Mouse (Mus musculus) heart, adult 18-20 months (tissue): ENCODE data around the gene Map3k13. TPM values are rescaled to one million over a fixed set of nuclear protein-coding genes. Genes with fewer than 3 reads are reported as not detected.
"Not testable (repeated sequence)": the region's sequence is repeated elsewhere in the genome, so short reads cannot be mapped to it uniquely, and the experiment has no call there.

Source experiments
- DNase-seq, 2 experiments: peaks; one replicate each; pipeline ENCODE4 v3.0.0; 2021 to 2022; ENCODE audit warnings: mixed read lengths in 1 of 2
- total RNA-seq, 2 experiments: library from RNA; stranded (reverse); gene quantifications; 2 replicates each; pipeline ENCODE4 v1.2.3; 2021

Map3k13 gene
- total RNA-seq, 2 experiments from 2014 or later, result 0.77 to 0.87 TPM

DNA sequence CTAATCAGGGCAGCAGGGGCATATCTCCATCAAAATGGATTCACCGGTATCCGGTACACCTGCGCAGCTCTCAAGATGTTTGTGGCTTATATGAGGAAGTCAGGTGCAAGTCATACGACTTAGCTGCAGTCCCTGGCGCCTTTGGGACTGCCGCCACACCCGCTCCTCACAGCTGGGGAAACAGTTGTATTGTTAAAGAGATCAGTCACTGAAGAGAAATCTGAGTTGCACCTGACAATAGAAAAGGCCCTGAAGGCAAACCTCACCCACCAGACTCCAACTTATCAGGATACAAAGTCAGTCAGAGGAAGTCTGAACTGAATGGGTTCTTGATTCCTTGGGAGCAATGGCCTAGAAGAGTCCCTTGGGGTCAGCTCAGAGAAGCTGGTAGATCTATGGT lies 13.6 kb downstream of the Map3k13 start:
- not testable (repeated sequence) for DNase-seq

DNA sequence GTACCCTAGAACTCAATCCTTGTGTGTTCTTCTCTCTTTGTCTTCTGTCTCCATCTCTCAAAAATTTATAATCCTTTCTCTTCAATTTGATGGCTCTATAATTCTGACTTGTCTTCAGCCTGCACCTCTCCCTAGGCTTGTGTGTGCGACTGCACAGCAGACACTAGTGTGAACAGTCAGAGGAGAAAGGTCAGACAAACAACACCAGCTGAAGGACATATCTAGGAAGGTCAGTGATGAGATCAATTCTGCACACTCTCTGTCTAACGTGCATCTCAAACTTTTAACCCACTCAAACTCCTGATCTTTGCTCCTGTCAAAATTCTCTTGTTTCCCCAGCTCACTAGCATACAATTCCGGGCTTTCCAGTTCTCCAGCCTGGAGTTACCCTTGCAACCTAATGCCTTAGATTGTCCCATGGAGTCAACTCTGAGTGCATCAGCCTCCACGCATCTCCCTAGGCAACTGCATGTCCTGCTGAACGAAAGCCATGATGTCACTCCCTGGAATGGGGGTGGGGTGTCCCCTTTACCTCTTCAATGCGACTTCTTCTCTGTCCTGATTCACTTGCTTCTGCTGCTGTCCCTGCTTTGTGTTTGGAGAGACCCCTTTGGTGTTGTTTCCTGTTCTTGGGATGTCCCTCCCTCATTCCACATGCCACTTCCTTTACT lies 19.2 kb downstream of the Map3k13 start:
- no peak for DNase-seq

DNA sequence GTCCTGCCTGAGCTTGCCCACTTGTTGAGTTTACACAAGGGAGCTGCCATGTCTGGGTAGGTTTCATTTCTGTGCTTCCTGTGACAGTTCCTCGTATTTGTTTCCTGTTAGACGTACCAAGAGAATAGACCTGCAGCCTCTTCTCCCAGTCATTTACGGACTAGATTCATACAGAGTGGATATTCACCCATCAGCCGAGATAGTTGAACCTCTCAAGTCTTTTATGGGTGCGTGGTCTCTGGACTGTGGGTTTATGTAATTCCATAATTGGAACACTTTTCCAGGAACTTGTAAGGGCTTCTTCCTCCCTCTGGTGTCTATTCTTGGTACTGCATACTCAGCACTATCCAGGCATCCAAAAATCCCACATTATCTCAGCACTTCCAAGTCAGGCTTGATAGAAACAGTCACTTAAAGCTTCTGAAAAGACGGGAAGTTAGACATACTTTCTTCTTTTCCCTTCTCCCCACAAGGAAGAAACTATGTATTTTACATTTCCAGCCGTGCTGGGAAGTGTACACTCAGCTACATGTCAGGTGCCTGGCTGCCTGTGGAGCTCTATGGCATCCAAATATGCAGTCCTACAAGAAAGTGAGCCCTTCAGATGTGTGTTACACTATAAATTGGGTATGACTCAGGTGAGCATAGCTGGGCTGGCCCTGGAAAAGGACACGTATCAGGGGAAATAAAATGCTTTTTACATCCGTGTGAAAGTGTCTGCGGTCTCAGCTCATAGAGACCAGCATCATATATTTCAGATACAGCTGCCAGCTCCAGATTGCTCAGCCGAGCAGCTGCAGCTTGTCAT lies 20.9 kb downstream of the Map3k13 start:
- DNase-seq, result peak; percentile 48 to 81

DNA sequence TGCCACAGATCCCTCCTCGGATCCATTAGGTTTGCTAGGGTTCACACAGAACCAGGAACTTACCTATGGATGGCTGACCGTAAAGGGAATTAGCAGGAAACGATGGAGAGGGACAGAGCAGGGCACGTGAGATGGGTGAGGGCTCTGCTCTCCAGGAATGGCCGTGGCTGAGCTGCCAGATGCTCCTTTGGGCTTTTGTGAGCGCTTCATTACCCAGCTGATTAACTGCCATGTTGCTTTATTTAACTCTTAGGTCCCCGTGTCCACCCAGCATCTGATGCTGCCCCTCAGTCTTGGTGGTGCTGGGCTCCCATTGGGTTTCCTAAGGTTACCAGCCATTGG lies 21.5 kb downstream of the Map3k13 start:
- DNase-seq, result no peak

DNA sequence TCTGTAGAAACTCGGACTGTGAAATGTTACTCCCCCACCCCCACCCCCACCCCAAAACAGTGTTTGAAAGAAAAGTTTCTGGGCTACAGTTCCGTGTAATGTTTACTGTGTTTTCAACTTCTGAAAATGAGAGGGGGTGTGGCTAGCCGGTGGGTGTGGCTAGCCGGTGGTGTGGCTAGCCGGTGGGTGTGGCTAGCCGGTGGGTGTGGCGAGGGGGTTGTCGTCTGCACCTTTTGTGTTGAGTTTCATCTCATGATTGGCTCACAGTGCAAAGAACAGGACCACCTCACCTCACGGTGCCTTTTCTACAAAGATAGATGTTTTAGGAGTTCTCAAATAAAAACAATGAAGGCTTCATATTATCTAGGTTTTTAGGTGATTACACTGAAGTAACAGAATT lies 24.0 kb downstream of the Map3k13 start:
- peak; percentile 53 to 55 for DNase-seq

DNA sequence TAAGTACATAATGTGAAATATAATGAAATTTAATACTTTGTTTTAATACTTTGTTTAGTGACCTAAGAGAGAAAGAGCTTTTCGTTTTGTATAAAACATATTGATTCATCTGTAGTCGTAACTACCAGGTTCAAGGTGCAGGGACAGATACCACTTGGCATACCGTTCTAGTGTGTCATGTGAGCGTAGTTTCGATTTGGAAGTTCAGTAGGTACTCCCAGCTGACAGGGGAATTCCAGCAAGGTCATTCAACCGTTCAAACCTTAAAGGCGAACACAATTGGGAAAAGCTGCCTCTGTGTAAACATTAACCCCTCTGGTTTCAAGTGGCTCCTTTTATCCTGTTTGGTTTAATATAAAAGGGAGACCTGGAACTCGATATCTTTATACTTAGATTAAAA lies 24.5 kb downstream of the Map3k13 start:
- DNase-seq, result peak; percentile 41 to 50

DNA sequence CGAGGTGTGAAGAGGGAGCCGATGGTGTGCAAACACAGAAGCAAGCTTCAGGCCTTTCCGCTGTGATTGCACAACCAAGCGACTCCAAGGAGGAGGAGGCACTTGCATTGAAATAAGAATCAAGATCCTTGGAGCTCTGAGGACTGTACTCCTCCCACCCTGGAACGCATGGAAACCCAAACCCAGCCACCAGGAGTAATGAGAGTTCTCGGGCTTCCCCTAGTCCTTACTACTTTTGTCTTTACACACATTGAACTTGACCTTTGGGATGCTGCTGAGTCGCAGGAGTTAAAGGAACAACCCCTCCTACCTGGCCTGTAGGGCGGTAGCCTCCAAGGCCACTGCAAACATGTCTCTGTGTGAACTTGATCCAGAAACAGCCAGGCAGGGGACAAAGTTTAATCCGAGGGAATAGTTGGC lies 31.5 kb downstream of the Map3k13 start:
- no peak for DNase-seq

DNA sequence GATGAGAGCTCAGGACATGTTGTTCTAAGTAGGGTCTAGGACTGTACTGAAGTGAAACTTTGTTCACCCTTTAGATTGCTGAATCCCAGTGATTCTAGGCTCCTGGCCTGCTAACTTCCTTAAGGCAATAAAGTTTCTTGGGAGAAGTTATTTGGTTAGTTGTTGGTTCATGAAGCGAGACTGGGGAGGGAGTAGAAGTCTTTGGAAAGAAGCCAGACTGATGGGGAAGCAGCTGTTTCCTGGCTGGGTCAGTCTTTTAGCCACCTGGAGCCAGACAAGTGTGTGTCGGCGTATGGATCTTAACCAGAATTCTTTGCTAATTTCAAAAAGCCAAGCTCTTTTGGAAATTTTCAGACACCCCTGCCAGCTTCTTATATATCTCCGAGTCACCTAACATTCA lies 33.0 kb downstream of the Map3k13 start:
- peak; percentile 36 to 53 for DNase-seq

DNA sequence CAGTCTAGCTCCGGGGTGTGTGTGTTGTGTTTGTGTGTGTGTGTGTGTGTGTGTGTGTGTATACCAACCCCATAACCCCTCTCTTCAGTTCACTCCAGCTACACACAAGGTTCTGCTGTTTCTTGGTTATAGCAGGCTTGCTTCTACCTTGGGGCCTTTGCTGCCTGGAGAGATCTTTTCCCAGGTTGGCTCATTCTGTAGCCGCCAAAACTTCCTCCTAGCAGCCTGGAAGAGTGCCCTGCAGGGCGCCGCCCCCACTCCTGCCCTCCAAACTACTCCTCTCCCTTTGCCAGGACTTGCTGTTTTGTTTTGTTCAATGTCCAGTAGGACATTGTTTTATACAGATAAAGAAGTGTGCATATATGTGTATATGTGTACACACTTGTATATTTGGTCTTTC lies 33.4 kb downstream of the Map3k13 start:
- DNase-seq, result no peak

DNA sequence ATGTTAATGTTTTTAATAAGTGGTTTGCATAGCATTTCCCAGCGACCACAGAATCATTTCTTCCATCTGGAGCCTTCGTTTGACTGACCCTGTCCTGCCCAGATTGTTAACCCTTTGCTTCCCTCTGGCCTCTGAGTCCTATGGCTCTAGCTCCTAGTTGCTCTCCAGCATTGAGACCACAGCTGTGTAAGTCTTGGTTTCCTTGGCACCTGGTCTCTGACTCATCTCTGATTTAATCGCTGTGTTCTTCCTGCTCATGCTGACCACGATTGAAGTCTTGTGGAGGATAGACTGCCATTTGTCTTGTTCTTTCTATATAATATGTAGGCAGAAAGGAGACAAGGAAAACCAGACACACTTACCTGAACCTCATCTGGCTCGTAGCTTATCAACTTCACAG lies 35.6 kb downstream of the Map3k13 start:
- no peak for DNase-seq

DNA sequence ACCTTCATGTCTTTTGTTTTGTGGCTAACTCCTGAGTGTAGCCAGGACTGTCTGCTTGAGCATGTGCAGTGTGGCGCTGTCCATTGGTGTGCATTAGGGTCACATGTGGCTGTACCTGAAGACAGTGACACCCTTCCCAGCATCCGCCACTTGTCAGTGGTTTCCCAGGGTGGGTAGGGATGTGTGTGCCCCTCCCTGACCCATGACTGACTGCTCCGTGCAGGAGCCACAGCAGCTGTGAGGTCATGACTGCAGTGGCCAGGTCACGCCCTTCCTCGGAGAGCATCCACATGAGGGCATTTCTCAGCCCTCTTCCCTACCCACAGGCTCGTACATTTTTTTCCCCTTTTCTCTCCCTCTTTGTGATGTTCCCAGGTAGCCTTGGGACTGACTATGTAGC lies 36.6 kb downstream of the Map3k13 start:
- DNase-seq, result no peak

DNA sequence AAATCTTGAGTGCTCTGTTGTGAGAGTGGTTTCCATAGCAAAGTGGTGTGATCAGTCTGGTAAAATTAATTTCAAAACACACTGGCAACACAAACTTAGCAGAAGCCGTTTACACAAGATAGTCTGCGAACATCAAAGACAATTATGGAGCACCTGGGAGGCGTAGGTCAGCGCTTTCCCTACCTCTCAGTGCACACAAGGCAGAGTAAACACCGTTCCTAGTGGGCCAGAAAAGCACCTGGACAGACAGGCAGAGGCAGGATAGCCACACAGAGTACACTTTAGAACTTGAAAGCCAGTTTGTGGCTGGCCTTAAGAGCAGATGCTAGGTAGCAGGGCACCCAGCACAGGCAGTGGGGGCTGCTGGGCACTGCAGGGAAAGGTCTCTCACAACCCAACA lies 37.6 kb downstream of the Map3k13 start:
- DNase-seq, result no peak

DNA sequence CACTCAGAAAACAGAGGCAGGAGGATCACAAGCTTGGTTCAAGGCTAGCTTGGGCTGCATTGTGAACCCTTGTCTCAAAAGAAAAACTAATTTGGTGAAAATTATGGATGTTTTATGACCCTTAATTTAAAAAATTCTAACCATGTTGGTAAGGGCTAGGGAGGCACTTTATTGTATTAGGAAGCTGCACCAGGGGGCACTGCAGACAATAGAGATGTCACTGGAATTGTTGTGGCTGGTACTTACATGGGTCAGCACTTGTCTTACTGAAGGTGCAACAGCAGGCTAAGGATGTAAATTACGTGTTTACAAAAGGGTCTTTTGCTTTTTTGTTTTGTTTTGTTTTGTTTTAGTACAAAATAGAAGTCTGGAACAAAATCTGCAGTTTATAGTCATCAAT lies 39.3 kb downstream of the Map3k13 start:
- DNase-seq, result no peak

DNA sequence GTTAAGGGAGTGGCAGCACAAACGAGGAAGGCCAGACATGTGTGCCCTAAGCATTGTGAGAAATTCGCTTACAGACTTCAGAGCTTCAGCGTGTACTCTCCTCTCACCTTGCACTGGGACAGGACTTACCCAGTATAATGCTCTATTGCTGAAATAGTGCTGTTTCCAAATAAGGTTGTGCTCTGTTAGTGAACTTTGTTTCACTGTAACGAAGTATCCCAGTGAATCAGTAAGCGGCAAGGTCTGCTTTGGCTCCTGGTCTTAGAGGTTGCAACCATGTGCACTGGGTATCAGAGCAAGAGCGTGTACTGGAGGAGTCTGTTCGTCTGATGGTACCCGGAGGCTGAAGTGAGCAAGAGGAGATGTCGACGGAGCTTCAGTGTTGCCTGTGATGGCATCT lies 39.8 kb downstream of the Map3k13 start:
- DNase-seq, result no peak

DNA sequence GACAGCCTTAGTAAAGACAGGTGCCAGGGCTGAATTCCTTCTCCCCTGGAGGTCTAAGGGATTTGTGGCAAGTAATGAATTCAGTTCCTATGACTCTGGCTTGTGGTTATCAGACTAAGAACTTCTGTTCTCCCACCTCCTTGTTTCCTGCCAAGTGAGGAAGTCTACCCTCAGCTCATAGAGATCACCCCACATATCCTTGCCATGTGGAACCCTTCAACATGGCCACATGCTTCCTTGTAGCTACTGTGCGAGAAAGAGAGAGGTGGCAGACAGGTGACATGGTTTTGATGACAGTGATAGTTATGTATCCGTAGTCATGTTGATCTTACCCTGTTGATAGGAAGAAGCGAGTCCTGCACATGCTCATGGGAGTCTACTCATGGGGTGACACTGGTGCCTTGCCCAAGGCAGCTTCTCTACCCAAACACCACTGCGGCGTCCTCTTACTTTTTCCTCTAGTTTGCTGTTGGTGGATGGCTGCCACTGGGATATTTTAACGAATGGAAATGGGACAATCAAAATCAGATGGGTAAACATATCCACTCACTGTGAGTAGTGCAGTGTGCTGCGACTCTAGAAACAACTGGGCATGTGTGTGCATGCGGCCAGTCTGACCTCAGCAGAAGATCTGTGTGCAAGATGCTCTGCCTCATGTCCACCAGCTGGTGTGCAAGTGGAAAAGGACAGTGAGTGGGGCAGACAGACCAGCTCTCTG lies 40.9 kb downstream of the Map3k13 start:
- DNase-seq, result no peak

DNA sequence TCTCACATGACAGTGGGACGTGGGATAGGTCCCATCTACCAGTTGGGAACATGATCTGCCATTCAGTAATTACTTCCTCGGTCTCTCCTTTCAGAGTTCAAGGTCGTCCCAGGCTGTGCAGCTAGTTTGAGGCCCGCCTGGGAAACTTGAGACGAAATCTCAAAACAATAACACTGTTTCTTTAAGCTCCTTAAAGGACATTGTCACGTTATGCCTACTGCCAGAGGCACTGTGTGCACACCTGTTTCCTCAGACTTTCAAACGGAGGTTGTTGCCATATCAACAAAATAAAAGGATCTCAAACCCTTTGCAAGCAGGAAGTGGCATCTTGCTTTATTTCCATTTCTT lies 41.4 kb downstream of the Map3k13 start:
- DNase-seq, result no peak

DNA sequence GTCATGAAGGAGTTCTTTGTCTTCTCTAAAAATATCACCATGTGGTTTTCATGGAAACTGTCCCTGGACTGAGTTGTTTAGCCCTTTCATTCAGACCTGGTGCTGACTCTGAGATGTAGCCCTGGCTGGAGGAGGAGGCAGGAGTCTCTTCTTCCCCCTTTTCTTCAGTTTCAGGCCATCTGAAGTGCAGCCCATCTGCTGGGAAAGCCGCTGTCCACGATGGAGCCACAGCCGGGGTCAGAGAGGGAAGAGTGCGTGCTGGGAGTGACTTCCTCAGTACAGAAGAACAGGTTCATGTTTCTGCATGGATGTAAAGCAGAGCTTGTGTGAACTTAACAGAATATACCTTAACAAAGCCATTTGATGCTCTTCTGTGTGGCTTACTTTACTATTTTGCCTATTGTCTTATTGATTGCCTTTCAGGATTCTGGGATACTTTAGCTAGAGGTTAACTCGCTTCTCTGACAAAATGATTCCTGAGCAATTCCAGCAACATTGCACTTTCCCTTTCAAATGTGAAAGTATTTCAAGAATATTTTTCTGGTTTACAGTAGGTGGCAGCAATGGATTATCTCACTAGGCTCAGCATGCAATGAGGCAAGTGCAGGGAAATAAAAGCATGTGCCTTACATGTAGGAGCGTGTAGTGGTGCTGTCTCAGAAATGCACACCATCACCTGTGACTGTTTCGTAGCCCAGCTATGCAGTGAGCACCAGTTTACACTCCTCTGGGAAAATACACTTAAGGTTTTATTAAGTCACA lies 42.3 kb downstream of the Map3k13 start:
- DNase-seq, result peak; percentile 20 to 32

DNA sequence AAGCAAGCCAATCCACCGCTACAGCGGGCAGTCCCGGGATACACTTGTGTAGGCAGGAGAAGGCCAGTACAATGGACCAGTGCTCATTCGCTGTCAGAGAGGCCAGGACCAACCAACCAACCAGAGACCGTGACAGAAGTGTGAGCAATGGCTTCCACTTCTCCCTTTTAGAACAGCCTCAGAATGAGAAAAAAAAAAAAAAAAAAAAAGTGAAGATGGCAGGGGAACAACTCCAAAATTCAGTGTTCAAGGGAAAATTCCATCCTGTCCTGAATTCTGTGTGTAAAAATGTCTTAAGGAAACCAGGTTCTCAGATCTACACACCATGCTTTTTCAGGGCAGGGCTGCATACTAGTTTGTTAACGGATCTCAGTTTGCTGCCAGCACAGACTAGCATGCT lies 43.5 kb downstream of the Map3k13 start:
- DNase-seq, result no peak

DNA sequence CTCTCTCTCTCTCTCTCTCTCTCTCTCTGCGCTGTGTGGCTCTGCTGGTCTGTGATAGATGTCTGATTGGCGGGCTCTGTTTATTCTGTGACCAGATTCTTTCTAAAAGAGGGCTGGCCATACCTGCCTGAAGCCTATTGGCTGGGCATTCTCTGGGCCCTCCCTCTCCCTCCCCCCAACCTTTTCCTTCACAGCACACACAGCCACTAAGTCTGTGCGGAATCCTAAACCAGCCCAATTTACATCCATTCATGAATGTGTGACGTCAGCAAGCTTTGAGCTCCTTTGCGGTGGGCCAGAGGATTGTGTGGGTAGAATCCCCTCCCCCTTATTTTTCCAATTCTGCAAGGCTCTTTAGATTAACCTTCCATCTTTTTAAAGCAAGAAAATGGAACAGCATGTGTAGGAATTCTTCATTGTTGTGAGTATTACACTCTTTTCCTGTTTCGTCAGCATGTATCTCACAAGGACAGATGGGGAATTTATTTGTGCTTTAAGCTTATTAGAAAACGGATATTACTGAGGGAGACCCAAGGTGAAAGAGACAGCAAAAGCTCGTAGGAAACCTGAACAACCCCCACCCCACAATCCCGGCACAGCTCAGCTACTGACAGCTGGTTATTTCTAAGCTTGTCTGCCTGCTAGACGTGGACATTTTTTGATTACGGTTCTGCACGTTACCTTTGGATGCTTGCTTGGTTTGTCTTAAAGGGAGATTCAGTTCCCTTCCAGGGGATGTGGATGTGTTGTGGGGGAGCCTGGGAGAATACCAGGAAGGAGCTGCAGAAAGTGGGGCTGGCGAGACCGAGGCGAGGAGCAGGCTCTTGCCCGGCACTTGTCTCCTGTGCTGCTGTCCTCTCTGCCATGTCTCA lies 51.9 kb downstream of the Map3k13 start:
- peak; percentile 48 to 56 for DNase-seq

DNA sequence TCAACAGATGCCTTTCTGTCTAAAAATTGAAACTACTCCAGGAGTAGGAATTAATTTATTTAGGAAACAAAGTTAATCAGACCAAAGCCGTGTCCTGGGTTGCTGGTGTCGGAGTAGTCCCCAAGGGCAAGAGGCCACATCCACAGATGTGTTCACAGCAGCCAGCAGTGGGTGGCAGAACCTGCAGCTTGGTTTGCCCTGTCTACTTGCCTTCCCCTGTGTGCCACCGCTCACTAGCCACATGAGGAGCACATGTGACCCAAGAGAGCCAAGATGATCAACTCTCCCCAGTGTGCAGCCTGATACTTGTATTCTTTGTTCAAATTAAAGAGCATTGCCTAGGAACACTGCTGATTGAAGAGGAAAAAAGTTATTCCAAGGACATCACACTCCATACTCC lies 54.3 kb downstream of the Map3k13 start:
- DNase-seq, result no peak

DNA sequence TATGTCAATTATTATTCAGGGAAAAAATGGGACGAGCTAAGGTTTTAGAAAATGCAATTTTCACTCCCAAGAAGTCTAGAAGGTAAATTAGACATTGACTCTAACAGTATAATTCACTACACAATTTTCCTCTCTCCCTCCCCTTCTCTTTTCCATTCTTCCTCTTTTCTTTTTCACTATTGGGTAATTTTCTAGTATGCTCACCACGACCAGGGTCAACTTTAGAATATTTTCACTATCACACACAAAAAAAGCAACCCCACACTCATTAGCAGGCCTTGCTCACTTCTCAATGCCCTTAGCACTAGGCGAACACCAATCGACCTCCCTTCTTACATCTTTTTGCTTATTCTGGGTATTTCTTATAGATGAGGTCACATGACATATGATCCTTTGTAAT lies 54.7 kb downstream of the Map3k13 start:
- DNase-seq, result no peak

DNA sequence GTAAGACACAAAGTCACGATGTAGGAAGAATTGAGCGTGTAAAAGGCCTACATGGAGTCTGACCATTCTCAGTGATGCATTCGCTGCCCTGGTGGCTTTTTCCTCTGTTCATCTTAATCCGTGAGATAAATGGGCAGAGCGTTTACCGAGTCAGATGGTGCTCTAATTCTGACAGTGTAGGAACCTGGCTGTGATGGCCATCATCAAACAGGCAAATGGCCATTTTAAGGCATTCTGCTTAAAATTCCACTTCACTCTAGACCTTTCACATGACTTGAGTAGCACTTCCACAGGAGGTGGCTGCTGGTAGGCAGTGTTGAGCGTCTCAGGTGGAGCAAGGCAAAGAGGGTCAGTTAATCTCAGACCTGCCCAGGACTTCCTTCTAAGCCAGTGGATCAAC lies 58.2 kb downstream of the Map3k13 start:
- no peak for DNase-seq
